Comparison of ENCODE assay signal across 10 mouse cellular contexts in the genomic region with DNA sequence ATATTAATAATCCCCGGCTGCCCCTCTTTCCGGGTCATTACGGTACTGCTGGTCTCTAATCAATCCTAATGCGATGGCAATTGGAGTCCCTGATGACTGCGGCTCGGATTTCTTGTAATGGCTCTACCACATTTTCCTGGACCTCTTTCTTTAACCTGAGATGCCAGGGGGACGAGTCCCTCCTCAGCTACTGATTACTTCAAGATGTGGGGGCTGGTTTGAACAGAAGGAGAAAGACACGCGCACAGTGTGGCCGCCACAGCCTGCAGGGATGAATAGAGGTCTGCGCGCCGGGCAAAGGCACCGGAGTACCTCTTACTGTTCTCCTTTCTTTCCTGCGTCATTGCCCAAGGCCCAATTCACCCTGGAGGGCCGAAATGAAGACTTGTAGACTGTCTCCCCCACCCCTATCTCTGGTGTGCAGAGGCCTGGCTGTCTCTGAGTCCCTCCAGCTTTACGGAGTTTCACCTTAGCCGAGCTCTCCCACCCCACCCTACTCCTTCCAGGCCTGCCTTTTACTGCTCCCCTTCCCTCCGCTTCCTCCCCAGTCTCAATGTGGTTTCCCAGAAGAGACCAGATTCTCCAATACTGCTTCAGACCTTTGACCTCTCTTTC. TPM values are rescaled to one million over a fixed set of nuclear protein-coding genes. Genes with fewer than 3 reads are reported as not detected.
DNase-seq lines count a peak whose midpoint lies in the region; ATAC-seq and TF ChIP-seq lines count a peak whose summit lies in the region.
"Had no signal": no experiment of that assay in that cellular context is flagged by ENCODE, and none has a peak within 500 bp of the region (broad histone marks: within the 10 kb centered on the region; RNA-seq: fewer than 3 reads in every experiment).

No protein-coding gene starts in this region.

- no peak overlapping the region for H3K4me3 ChIP-seq in midbrain, embryonic 13.5 days (replicated peaks)
- H3K4me3 ChIP-seq in midbrain, embryonic 16.5 days (ENCODE audit: low read depth, low read length), result no peak overlapping the region
- 0 out of 2 replicates have a peak overlapping the region, but pooled peaks have one; percentile 76 for H3K4me3 ChIP-seq in heart, postnatal 0 days (ENCODE audit: low read depth, low read length)

- no peak overlapping the region for H3K9ac ChIP-seq in midbrain, embryonic 13.5 days (replicated peaks)
- H3K9ac ChIP-seq in midbrain, embryonic 16.5 days (ENCODE audit: low read depth, low read length), result no peak overlapping the region
- no peak overlapping the region for H3K9ac ChIP-seq in heart, postnatal 0 days (replicated peaks; ENCODE audit: low read depth, low read length)
- H3K9ac ChIP-seq: lung, embryonic 15.5 days had no signal

- H3K9me3 ChIP-seq in midbrain, embryonic 13.5 days, result no peaks in the 10 kb centered on the region
- no peaks in the 10 kb centered on the region; the same call in 1 of the 2 replicates for H3K9me3 ChIP-seq in midbrain, embryonic 16.5 days (replicated peaks; ENCODE audit: control insufficient read depth, low read length, poor library complexity, severe bottlenecking)
- H3K9me3 ChIP-seq in heart, postnatal 0 days (replicated peaks; ENCODE audit: control insufficient read depth, low read length), result no peaks in the 10 kb centered on the region
- H3K9me3 ChIP-seq: lung, embryonic 15.5 days had no signal

- peaks cover 100% of the 10 kb centered on the region for H3K27me3 ChIP-seq in midbrain, embryonic 13.5 days
- H3K27me3 ChIP-seq in midbrain, embryonic 16.5 days (ENCODE audit: control insufficient read depth, insufficient read depth, low read depth, low read length), result peaks cover 65% of the 10 kb centered on the region
- peaks cover 81% of the 10 kb centered on the region for H3K27me3 ChIP-seq in heart, postnatal 0 days (ENCODE audit: control insufficient read depth, insufficient read depth, low read length)

- TF ChIP-seq EP300 in heart, postnatal 0 days (IDR thresholded peaks at IDR 0.05; ENCODE audit: low read depth), result no peak

- intact Hi-C loops in left cerebral cortex, postnatal 25 days (cut with DNase I), result no loop called here

- TF ChIP-seq CTCF in heart, postnatal 0 days (IDR thresholded peaks at IDR 0.05; ENCODE audit: low read depth), result no peak

- DNase-seq in gastrocnemius, postnatal 10 days, result peak; percentile 25
- DNase-seq in gastrocnemius, adult 18-20 months (ENCODE audit: low spot score), result no peak
- DNase-seq in heart, postnatal 0 days (ENCODE audit: low spot score), result no peak
- peak; percentile 28 for DNase-seq in yolk sac, embryonic 10.5 days (ENCODE audit: low spot score)
- no peak for DNase-seq in left cerebral cortex, postnatal 25 days (ENCODE audit: low spot score in 2 of 2)
- DNase-seq in urinary bladder, adult 2 months (ENCODE audit: low spot score), result no peak

- ATAC-seq in midbrain, embryonic 13.5 days, result peak; percentile 21; the same call in 1 of the 2 replicates
- ATAC-seq in midbrain, embryonic 16.5 days, result no peak
- ATAC-seq in heart, postnatal 0 days (ENCODE audit: insufficient read depth, low read depth), result no peak
- ATAC-seq: activated CD4-positive, CD25-positive, alpha-beta regulatory T cell, adult 4 months had no signal

- no peak overlapping the region for H3K4me2 ChIP-seq in midbrain, embryonic 13.5 days (replicated peaks)
- H3K4me2 ChIP-seq in midbrain, embryonic 16.5 days (ENCODE audit: low read length), result no peak overlapping the region
- H3K4me2 ChIP-seq in heart, postnatal 0 days (ENCODE audit: low read depth, low read length), result no peak overlapping the region

- peaks cover 12% of the 10 kb centered on the region for H3K4me1 ChIP-seq in midbrain, embryonic 13.5 days (replicated peaks)
- H3K4me1 ChIP-seq in midbrain, embryonic 16.5 days (ENCODE audit: control insufficient read depth, insufficient read depth, low read length), result peaks cover 4% of the 10 kb centered on the region; the same call in 1 of the 2 replicates
- peaks cover 8% of the 10 kb centered on the region for H3K4me1 ChIP-seq in heart, postnatal 0 days (ENCODE audit: control insufficient read depth, insufficient read depth)

- H3K36me3 ChIP-seq in midbrain, embryonic 13.5 days, result no peaks in the 10 kb centered on the region
- H3K36me3 ChIP-seq in midbrain, embryonic 16.5 days (ENCODE audit: control insufficient read depth, insufficient read depth, low read length), result no peaks in the 10 kb centered on the region
- H3K36me3 ChIP-seq in heart, postnatal 0 days (replicated peaks; ENCODE audit: control insufficient read depth, insufficient read depth, low read length), result no peaks in the 10 kb centered on the region
- H3K36me3 ChIP-seq: lung, embryonic 15.5 days had no signal

- no peak overlapping the region for H3K27ac ChIP-seq in midbrain, embryonic 13.5 days
- no peak overlapping the region for H3K27ac ChIP-seq in midbrain, embryonic 16.5 days (ENCODE audit: low read length)
- H3K27ac ChIP-seq in heart, postnatal 0 days (ENCODE audit: low read depth), result no peak overlapping the region
- H3K27ac ChIP-seq: lung, embryonic 15.5 days had no signal

- WGBS in midbrain, embryonic 13.5 days, result 1% methylated on average over 19 of the region's 19 CpGs
- 2% methylated on average over 19 of the region's 19 CpGs for WGBS in midbrain, embryonic 16.5 days
- 21% methylated on average over 19 of the region's 19 CpGs for WGBS in heart, postnatal 0 days

RNA-seq across cellular contexts. Expression of a gene that starts 1.5 kb away (rescaled TPM):
- total RNA-seq in gastrocnemius, postnatal 10 days (2021), result 10 to 100 TPM; 38.1 to 44.1 TPM
- total RNA-seq in gastrocnemius, adult 18-20 months (2021), result 10 to 100 TPM; 68.5 to 72.6 TPM
- polyA plus RNA-seq in midbrain, embryonic 13.5 days (2015; fragmentation: Nextera tagmentation; extraction: Ambion mirVana), result 0.64 and 0.70 TPM in 2 replicates
- 0.41 and 0.62 TPM in 2 replicates for polyA plus RNA-seq in midbrain, embryonic 16.5 days (2015; fragmentation: Nextera tagmentation; extraction: Ambion mirVana)
- total RNA-seq in heart, postnatal 0 days (2014; rRNA removed; ENCODE audit: low replicate concordance), result 0.15 TPM in 1 of 2 replicates, not detected in the other
- polyA plus RNA-seq in heart, postnatal 0 days (2015; fragmentation: Nextera tagmentation; extraction: Ambion mirVana), result 0.18 and 0.38 TPM in 2 replicates
- total RNA-seq in left cerebral cortex, postnatal 25 days (2021), result under 1 TPM; 0.14 to 0.43 TPM
- polyA plus RNA-seq in urinary bladder, adult 2 months (2012; rRNA removed), result 1.1 and 1.8 TPM in 2 replicates
- polyA plus RNA-seq: activated CD4-positive, CD25-positive, alpha-beta regulatory T cell, adult 4 months had no signal

Comparison
In these comparisons a context has a peak if more than half of its experiments do, and no peak if none do; other contexts are left out.
1. DNase-seq: peak in gastrocnemius, postnatal 10 days (single experiment) and yolk sac, embryonic 10.5 days (single experiment); none in gastrocnemius, adult 18-20 months (single experiment), heart, postnatal 0 days (single experiment), left cerebral cortex, postnatal 25 days (0 of 2) and urinary bladder, adult 2 months (single experiment).
2. RNA of a gene that starts 1.5 kb away (total RNA-seq): 68.5 to 72.6 TPM in gastrocnemius, adult 18-20 months and 38.1 to 44.1 TPM in gastrocnemius, postnatal 10 days; 0.14 to 0.43 TPM in left cerebral cortex, postnatal 25 days and 0.15 TPM in heart, postnatal 0 days; every median in the first group is over 10 times any median in the second.